Mouse (Mus musculus): ENCODE results near the gene Fbxw9. TPM values are rescaled to one million over a fixed set of nuclear protein-coding genes. Genes with fewer than 3 reads are reported as not detected.

Fbxw9 gene
- polyA plus RNA-seq, 1 experiment from 2014 or later = 84.5 TPM

DNA sequence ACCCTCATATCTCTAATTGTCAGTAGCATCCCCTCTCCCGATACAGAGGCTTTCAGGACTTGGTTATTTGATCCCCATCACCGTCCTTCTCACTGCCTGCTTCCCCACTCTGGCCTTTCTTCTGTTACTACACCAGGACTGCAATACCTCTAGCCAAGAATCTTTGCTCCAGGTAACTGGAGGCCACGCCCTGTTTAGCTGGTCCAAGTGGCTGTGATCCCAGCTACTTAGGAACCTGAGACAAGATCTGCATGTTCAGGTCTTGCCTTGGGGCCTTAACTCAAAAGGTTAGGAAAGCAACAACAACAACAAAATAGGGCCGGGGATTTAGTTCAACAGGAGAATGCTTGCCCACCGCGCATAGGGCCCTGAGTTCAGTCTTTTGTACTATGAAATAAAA, 16.2 kb upstream of the Fbxw9 start:
- no peaks in the 10 kb centered on the region for H3K9me3 ChIP-seq
- no peak for ATAC-seq (replicated peaks)
- no peak overlapping the region for H3K4me2 ChIP-seq
- no peak overlapping the region for H3K4me3 ChIP-seq
- H3K27ac ChIP-seq = no peak overlapping the region
- 95% methylated on average over 6 of the region's 6 CpGs for whole genome bisulfite sequencing
- no peak overlapping the region for H3K9ac ChIP-seq
- H3K4me1 ChIP-seq = peaks cover 7% of the 10 kb centered on the region
- peaks cover 56% of the 10 kb centered on the region for H3K36me3 ChIP-seq (replicated peaks)
- H3K27me3 ChIP-seq (replicated peaks) = no peaks in the 10 kb centered on the region

- no peak for ATAC-seq (replicated peaks)
- H3K9ac ChIP-seq = no peak overlapping the region
- H3K4me3 ChIP-seq = no peak overlapping the region
- H3K4me1 ChIP-seq = peaks cover 19% of the 10 kb centered on the region
- H3K9me3 ChIP-seq = no peaks in the 10 kb centered on the region
- peaks cover 38% of the 10 kb centered on the region for H3K36me3 ChIP-seq (replicated peaks)
- no peak overlapping the region for H3K4me2 ChIP-seq
- no peaks in the 10 kb centered on the region for H3K27me3 ChIP-seq (replicated peaks)
- WGBS = 88% methylated on average over 7 of the region's 7 CpGs
- no peak overlapping the region for H3K27ac ChIP-seq
Observed at GRCm38 (mm10) chr8:85057367-85057766, 2.5 kb upstream of the Fbxw9 start.

DNA sequence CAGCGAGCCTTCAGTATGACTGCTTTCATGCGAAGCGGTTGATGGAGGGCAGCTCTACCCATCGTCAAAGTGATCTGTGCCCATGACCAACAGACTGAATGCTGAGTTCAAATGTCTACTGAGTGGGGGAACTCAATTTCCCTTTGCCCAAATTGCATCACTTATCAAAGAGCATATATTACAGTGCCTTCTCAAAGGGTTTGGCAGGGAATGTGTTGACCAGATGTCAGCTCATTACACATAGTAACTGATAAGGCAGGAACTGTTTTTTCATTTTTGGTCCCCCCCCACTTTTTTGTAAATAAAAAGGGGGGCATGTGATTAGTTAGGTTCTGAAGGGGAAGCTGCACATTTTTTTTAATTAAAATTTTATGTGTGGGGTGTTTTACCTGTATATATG, 2.7 kb downstream of the Fbxw9 start:
- Histone ChIP-seq H3K4me2 (no peak overlapping the region), H3K9me3 (no peaks in the 10 kb centered on the region), H3K27me3 (replicated peaks) (no peaks in the 10 kb centered on the region), H3K9ac (no peak overlapping the region), H3K27ac (no peak overlapping the region), H3K36me3 (replicated peaks) (peaks cover 10% of the 10 kb centered on the region; the same call in 1 of the 2 replicates), H3K4me1 (peaks cover 19% of the 10 kb centered on the region), H3K4me3 (no peak overlapping the region)
- WGBS = 99% methylated on average over 4 of the region's 4 CpGs
- no peak for ATAC-seq (replicated peaks)

- Histone ChIP-seq H3K9ac (no peak overlapping the region), H3K27me3 (replicated peaks) (no peaks in the 10 kb centered on the region), H3K9me3 (no peaks in the 10 kb centered on the region), H3K27ac (no peak overlapping the region), H3K36me3 (replicated peaks) (peaks cover 10% of the 10 kb centered on the region; the same call in 1 of the 2 replicates), H3K4me3 (no peak overlapping the region), H3K4me2 (no peak overlapping the region), H3K4me1 (peaks cover 19% of the 10 kb centered on the region)
- no peak for ATAC-seq (replicated peaks)
- 44% methylated on average over 2 of the region's 2 CpGs for WGBS
Observed at GRCm38 (mm10) chr8:85065213-85065612, 5.4 kb downstream of the Fbxw9 start.

DNA sequence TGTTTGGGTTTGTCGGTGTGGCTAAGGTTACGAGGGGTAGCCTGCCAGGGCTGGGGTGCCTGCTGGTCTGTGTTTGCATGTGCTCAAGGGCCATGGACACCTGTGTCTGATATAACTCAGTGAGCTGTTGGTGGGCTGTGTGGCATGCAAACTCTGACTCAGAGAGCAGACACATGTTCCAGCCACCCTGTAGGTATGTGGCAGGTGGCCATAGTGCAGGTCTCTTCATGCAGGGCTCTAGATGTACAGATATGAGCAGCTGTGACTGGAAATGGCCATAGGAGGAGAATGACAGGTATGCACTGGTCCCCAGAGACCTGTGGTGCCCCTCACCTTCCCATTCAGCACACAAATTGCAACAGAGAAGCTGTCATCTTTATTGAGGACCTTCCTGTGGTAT, 7.3 kb downstream of the Fbxw9 start:
- no peak overlapping the region for H3K4me2 ChIP-seq

GRCm38 (mm10) chr8:85067982-85068381, 8.1 kb downstream of the Fbxw9 start, which contains the start of gene Gm5741:
TSS of gene Gm5741 (minus strand) at chr8:85067982.
- H3K9me3 ChIP-seq = no peaks in the 10 kb centered on the region
- 0 out of 2 replicates have a peak within 1 kb of the TSS, but pooled peaks have one; percentile 5 for H3K9ac ChIP-seq
- H3K4me1 ChIP-seq = peaks cover 17% of the 10 kb centered on the region
- no peak within 1 kb of the TSS for H3K4me3 ChIP-seq
- no peaks in the 10 kb centered on the region for H3K27me3 ChIP-seq (replicated peaks)
- H3K27ac ChIP-seq = no peak within 1 kb of the TSS
- H3K4me2 ChIP-seq = no peak within 1 kb of the TSS
- peaks cover 10% of the 10 kb centered on the region; the same call in 1 of the 2 replicates for H3K36me3 ChIP-seq (replicated peaks)
- no peak for ATAC-seq (replicated peaks)

More for the DNA sequence above, 7.3 kb downstream of the Fbxw9 start:
- H3K36me3 ChIP-seq (replicated peaks) = peaks cover 10% of the 10 kb centered on the region; the same call in 1 of the 2 replicates
- H3K9ac ChIP-seq = 0 out of 2 replicates have a peak overlapping the region, but pooled peaks have one; percentile 5
- no peak overlapping the region for H3K27ac ChIP-seq
- WGBS = 93% methylated on average over 2 of the region's 2 CpGs
- no peak for ATAC-seq (replicated peaks)
- no peaks in the 10 kb centered on the region for H3K9me3 ChIP-seq
- peaks cover 10% of the 10 kb centered on the region for H3K4me1 ChIP-seq
- H3K4me3 ChIP-seq = no peak overlapping the region
- no peaks in the 10 kb centered on the region for H3K27me3 ChIP-seq (replicated peaks)

GRCm38 (mm10) chr8:85071041-85071440, 11.2 kb downstream of the Fbxw9 start:
- no peak for ATAC-seq (replicated peaks)
- H3K27me3 ChIP-seq (replicated peaks) = no peaks in the 10 kb centered on the region
- peak overlapping the region; percentile 79 for H3K4me3 ChIP-seq
- H3K4me1 ChIP-seq = peaks cover 22% of the 10 kb centered on the region
- H3K4me2 ChIP-seq = peak overlapping the region; percentile 76
- no peak overlapping the region for H3K9ac ChIP-seq
- H3K27ac ChIP-seq = peak overlapping the region; percentile 90
- 85% methylated on average over 5 of the region's 5 CpGs for WGBS
- peaks cover 23% of the 10 kb centered on the region for H3K36me3 ChIP-seq (replicated peaks)
- H3K9me3 ChIP-seq = no peaks in the 10 kb centered on the region

DNA sequence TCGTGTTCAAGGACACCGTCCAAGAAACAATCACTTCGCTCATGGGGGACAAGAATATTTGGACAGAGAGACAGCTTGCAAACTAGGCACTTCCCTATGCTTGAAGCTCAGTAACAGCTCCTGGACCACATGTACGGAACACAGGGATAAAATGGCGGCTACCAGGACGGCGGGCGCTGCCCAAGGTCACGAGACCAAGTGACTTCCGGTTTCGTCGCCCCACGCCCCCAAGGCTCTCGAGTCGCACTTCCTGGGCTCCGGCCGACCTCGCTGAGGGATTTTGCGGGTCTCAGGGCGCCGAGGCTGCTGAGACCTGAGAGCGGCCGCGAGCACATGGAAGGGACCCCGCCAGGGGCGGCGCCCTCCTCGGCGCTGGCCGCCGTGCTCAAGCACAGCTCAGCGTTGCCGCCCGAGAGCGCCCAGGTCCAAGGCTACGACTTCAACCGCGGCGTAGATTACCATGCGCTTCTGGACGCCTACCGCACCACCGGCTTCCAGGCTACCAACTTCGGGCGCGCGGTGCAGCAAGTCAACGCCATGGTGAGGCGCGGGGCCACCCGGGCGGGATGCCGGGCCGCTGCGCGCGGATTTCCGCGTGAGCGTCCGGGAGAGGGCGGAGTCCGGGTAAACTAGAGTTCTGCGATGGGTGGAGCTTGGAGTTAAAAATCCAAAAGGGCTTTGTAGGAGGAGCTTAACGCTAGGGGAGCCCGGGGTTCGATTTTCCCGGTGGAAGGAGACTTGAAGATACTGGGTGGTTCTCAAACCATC, 11.8 kb downstream of the Fbxw9 start, which contains the start of gene Dhps:
Gene Dhps (plus strand): TSS at position 244 of the 768 bp plus-strand sequence.
- Histone ChIP-seq H3K4me3 (peak within 1 kb of the TSS; percentile 79), H3K9me3 (no peaks in the 10 kb centered on the region), H3K4me1 (peaks cover 22% of the 10 kb centered on the region), H3K27ac (peak within 1 kb of the TSS; percentile 90), H3K36me3 (replicated peaks) (peaks cover 19% of the 10 kb centered on the region), H3K27me3 (replicated peaks) (no peaks in the 10 kb centered on the region), H3K9ac (peak within 1 kb of the TSS; percentile 70), H3K4me2 (peak within 1 kb of the TSS; percentile 76)
- ATAC-seq (replicated peaks) = peak; percentile 90
- WGBS = under 1% methylated on average over 68 of the region's 68 CpGs

DNA sequence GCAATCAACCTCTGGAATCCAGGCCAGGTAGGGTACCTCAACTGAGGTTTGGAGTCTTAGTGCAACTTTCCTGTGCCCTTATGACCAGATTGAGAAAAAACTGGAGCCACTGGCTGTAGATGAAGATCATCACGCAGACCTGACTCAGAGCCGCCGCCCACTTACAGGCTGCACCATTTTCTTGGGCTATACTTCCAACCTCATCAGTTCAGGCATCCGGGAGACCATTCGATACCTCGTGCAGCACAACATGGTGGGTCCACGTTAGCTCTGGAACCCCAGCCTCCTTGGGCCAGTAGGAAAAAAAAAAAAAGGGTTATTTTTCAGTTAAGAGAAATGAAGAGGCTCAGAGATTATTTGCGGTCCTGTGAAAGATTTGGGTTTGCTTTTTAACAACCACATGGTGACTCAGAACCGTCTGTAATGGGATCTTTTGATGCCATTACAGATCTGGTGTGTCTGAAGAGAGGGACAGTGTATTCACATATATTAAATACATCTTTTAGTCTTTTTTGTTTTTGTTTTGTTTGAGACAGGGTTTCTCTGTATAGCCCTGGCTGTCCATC, 12.6 kb downstream of the Fbxw9 start:
- Histone ChIP-seq H3K4me3 (peak overlapping the region; percentile 79), H3K27me3 (replicated peaks) (no peaks in the 10 kb centered on the region), H3K36me3 (replicated peaks) (peaks cover 19% of the 10 kb centered on the region), H3K9ac (peak overlapping the region; percentile 70), H3K9me3 (no peaks in the 10 kb centered on the region), H3K4me1 (peaks cover 22% of the 10 kb centered on the region), H3K4me2 (peak overlapping the region; percentile 76), H3K27ac (peak overlapping the region; percentile 90)
- WGBS = 42% methylated on average over 9 of the region's 9 CpGs
- ATAC-seq (replicated peaks) = no peak

GRCm38 (mm10) chr8:85073041-85073612, 13.3 kb downstream of the Fbxw9 start:
- Histone ChIP-seq H3K4me2 (no peak overlapping the region; the same call in 1 of the 2 replicates), H3K27me3 (replicated peaks) (no peaks in the 10 kb centered on the region), H3K4me1 (peaks cover 22% of the 10 kb centered on the region), H3K36me3 (replicated peaks) (peaks cover 19% of the 10 kb centered on the region), H3K27ac (no peak overlapping the region), H3K9ac (no peak overlapping the region), H3K9me3 (no peaks in the 10 kb centered on the region), H3K4me3 (0 out of 2 replicates have a peak overlapping the region, but pooled peaks have one; percentile 79)
- no peak for ATAC-seq (replicated peaks)
- 93% methylated on average over 15 of the region's 15 CpGs for WGBS

- Histone ChIP-seq H3K4me2 (no peak overlapping the region), H3K9me3 (no peaks in the 10 kb centered on the region), H3K27ac (no peak overlapping the region), H3K4me1 (peaks cover 22% of the 10 kb centered on the region), H3K36me3 (replicated peaks) (peaks cover 19% of the 10 kb centered on the region), H3K9ac (no peak overlapping the region), H3K4me3 (no peak overlapping the region), H3K27me3 (replicated peaks) (no peaks in the 10 kb centered on the region)
- 87% methylated on average over 10 of the region's 10 CpGs for WGBS
- ATAC-seq (replicated peaks) = no peak
Observed at GRCm38 (mm10) chr8:85074167-85074566, 14.3 kb downstream of the Fbxw9 start.

GRCm38 (mm10) chr8:85074617-85075016, 14.8 kb downstream of the Fbxw9 start:
- Histone ChIP-seq H3K27ac (no peak overlapping the region), H3K4me3 (no peak overlapping the region), H3K4me2 (no peak overlapping the region), H3K9ac (no peak overlapping the region), H3K9me3 (no peaks in the 10 kb centered on the region), H3K27me3 (replicated peaks) (no peaks in the 10 kb centered on the region), H3K4me1 (peaks cover 26% of the 10 kb centered on the region), H3K36me3 (replicated peaks) (peaks cover 19% of the 10 kb centered on the region)
- no peak for ATAC-seq (replicated peaks)
- WGBS = 93% methylated on average over 10 of the region's 10 CpGs

Measured in midbrain, embryonic 15.5 days (tissue).